Mouse (Mus musculus): ENCODE results near the gene Unc45a. TPM values are rescaled to one million over a fixed set of nuclear protein-coding genes. Genes with fewer than 3 reads are reported as not detected.

Gene Unc45a
- 90.2 to 97.5 TPM (median 95.7 TPM) in 4 replicates for total RNA-seq (2023; ENCODE audit: inconsistent age)

GRCm38 (mm10) chr7:80340793-80341192, at the start of gene Unc45a:
Gene Unc45a, minus strand, starts transcription at chr7:80341005.

GRCm38 (mm10) chr7:80387633-80388543, 47.1 kb upstream of the Unc45a start, which contains the start of gene Fes:
Gene Fes, minus strand, starts transcription at chr7:80387946.

GRCm38 (mm10) chr7:80371041-80371751, 30.4 kb upstream of the Unc45a start, which contains the start of gene Man2a2:
Gene Man2a2, minus strand, starts transcription at chr7:80371375.

GRCm38 (mm10) chr7:80342858-80343257, 2.1 kb upstream of the Unc45a start, which contains the start of gene Hddc3:
Gene Hddc3, plus strand, starts transcription at chr7:80343104.

GRCm38 (mm10) chr7:80324043-80324815, 16.6 kb downstream of the Unc45a start, which contains the start of gene Rccd1:
Gene Rccd1, minus strand, starts transcription at chr7:80324454.

GRCm38 (mm10) chr7:80294062-80294763, 46.6 kb downstream of the Unc45a start, which contains the start of gene Prc1:
Gene Prc1, plus strand, starts transcription at chr7:80294450.

Other genes with a start within 250 kb of the Unc45a start
- gene Idh2, start 225.6 kb downstream of the Unc45a start, total RNA-seq (2023; ENCODE audit: inconsistent age): 21.3 to 28.3 TPM (median 24.7 TPM) in 4 replicates
- gene Sema4b, start 154.2 kb downstream of the Unc45a start, total RNA-seq (2023; ENCODE audit: inconsistent age): 160 to 187 TPM (median 181 TPM) in 4 replicates
- 99.8 to 120 TPM (median 105 TPM) in 4 replicates for gene Cib1, start 108.2 kb downstream of the Unc45a start, total RNA-seq (2023; ENCODE audit: inconsistent age)
- gene Gdpgp1, start 108.1 kb downstream of the Unc45a start, total RNA-seq (2023; ENCODE audit: inconsistent age): 5.3 to 7.0 TPM (median 5.8 TPM) in 4 replicates
- gene Ttll13, start 94.6 kb downstream of the Unc45a start, total RNA-seq (2023; ENCODE audit: inconsistent age): 0.72 to 1.1 TPM (median 0.85 TPM) in 4 replicates
- 11.5 to 19.3 TPM (median 15.4 TPM) in 4 replicates for gene Ngrn, start 79.8 kb downstream of the Unc45a start, total RNA-seq (2023; ENCODE audit: inconsistent age)
- gene Vps33b, start 71.4 kb downstream of the Unc45a start, total RNA-seq (2023; ENCODE audit: inconsistent age): 34.4 to 40.6 TPM (median 38.5 TPM) in 4 replicates
- gene Prc1, start 46.6 kb downstream of the Unc45a start, total RNA-seq (2023; ENCODE audit: inconsistent age): 3.0 to 6.1 TPM (median 5.3 TPM) in 4 replicates
- gene Rccd1, start 16.6 kb downstream of the Unc45a start, total RNA-seq (2023; ENCODE audit: inconsistent age): 25.3 to 30.0 TPM (median 28.4 TPM) in 4 replicates
- gene Hddc3, start 2.1 kb upstream of the Unc45a start, total RNA-seq (2023; ENCODE audit: inconsistent age): 6.1 to 20.0 TPM (median 10.3 TPM) in 4 replicates
- gene Man2a2, start 30.4 kb upstream of the Unc45a start, total RNA-seq (2023; ENCODE audit: inconsistent age): 97.1 to 110 TPM (median 103 TPM) in 4 replicates
- 24.3 to 39.6 TPM (median 29.6 TPM) in 4 replicates for gene Fes, start 46.9 kb upstream of the Unc45a start, total RNA-seq (2023; ENCODE audit: inconsistent age)
- gene Furin, start 64.4 kb upstream of the Unc45a start, total RNA-seq (2023; ENCODE audit: inconsistent age): 48.4 to 61.1 TPM (median 54.8 TPM) in 4 replicates
- 12.6 to 17.3 TPM (median 13.7 TPM) in 4 replicates for gene Blm, start 194.1 kb upstream of the Unc45a start, total RNA-seq (2023; ENCODE audit: inconsistent age)